Mouse (Mus musculus): Measurements from ENCODE around the gene Synj2.
A peak's percentile ranks its signal among the peaks of the same experiment; 100 is the strongest.
"Not testable (repeated sequence)": the region's sequence is repeated elsewhere in the genome, so short reads cannot be mapped to it uniquely, and the experiment has no call there.

Synj2 gene

GRCm38 (mm10) chr17:6001389-6001788, 60.3 kb downstream of the Synj2 start:
- DNase-seq (ENCODE audit: low spot score): no peak

GRCm38 (mm10) chr17:6001836-6002235, 60.8 kb downstream of the Synj2 start:
- no peak for DNase-seq (ENCODE audit: low spot score)

- no peak for DNase-seq (ENCODE audit: low spot score)
Observed at GRCm38 (mm10) chr17:6002563-6002962, 61.5 kb downstream of the Synj2 start.

GRCm38 (mm10) chr17:6003661-6004060, 62.6 kb downstream of the Synj2 start:
- DNase-seq (ENCODE audit: low spot score): no peak

GRCm38 (mm10) chr17:6005246-6005637, 64.2 kb downstream of the Synj2 start:
- DNase-seq (ENCODE audit: low spot score): no peak

GRCm38 (mm10) chr17:6005638-6006471, 64.8 kb downstream of the Synj2 start:
- DNase-seq (ENCODE audit: low spot score): peak; percentile 71

- DNase-seq (ENCODE audit: low spot score): no peak
Observed at GRCm38 (mm10) chr17:6007101-6007780, 66.2 kb downstream of the Synj2 start.

GRCm38 (mm10) chr17:6007902-6008301, 66.8 kb downstream of the Synj2 start:
- DNase-seq (ENCODE audit: low spot score): no peak

GRCm38 (mm10) chr17:6008590-6008989, 67.5 kb downstream of the Synj2 start:
- DNase-seq (ENCODE audit: low spot score): no peak

GRCm38 (mm10) chr17:6009606-6010005, 68.5 kb downstream of the Synj2 start:
- DNase-seq (ENCODE audit: low spot score): no peak

GRCm38 (mm10) chr17:6013079-6013478, 72.0 kb downstream of the Synj2 start:
- DNase-seq (ENCODE audit: low spot score): no peak

- no peak for DNase-seq (ENCODE audit: low spot score)
Observed at GRCm38 (mm10) chr17:6014985-6015384, 73.9 kb downstream of the Synj2 start.

GRCm38 (mm10) chr17:6016213-6016780, 75.2 kb downstream of the Synj2 start:
- no peak for DNase-seq (ENCODE audit: low spot score)

GRCm38 (mm10) chr17:6017268-6017667, 76.2 kb downstream of the Synj2 start:
- no peak for DNase-seq (ENCODE audit: low spot score)

- no peak for DNase-seq (ENCODE audit: low spot score)
Observed at GRCm38 (mm10) chr17:6018348-6018747, 77.3 kb downstream of the Synj2 start.

- DNase-seq (ENCODE audit: low spot score): peak; percentile 42
Observed at GRCm38 (mm10) chr17:6019776-6020175, 78.7 kb downstream of the Synj2 start.

GRCm38 (mm10) chr17:6020636-6021035, 79.6 kb downstream of the Synj2 start:
- peak; percentile 40 for DNase-seq (ENCODE audit: low spot score)

- DNase-seq (ENCODE audit: low spot score): not testable (repeated sequence)
Observed at GRCm38 (mm10) chr17:6021374-6021789, 80.3 kb downstream of the Synj2 start.

- DNase-seq (ENCODE audit: low spot score): no peak
Observed at GRCm38 (mm10) chr17:6025831-6026230, 84.8 kb downstream of the Synj2 start.

GRCm38 (mm10) chr17:6035661-6036060, 94.6 kb downstream of the Synj2 start:
- DNase-seq (ENCODE audit: low spot score): no peak

- DNase-seq (ENCODE audit: low spot score): no peak
Observed at GRCm38 (mm10) chr17:6036458-6036857, 95.4 kb downstream of the Synj2 start.

GRCm38 (mm10) chr17:6036872-6037271, 95.8 kb downstream of the Synj2 start:
- no peak for DNase-seq (ENCODE audit: low spot score)

GRCm38 (mm10) chr17:6037507-6037906, 96.4 kb downstream of the Synj2 start:
- DNase-seq (ENCODE audit: low spot score): no peak
